Mouse (Mus musculus) left cerebral cortex, postnatal 25 days (tissue): ENCODE measurements around the gene Fbxl8. TPM values are rescaled to one million over a fixed set of nuclear protein-coding genes. Genes with fewer than 3 reads are reported as not detected.

ENCODE experiments used
- DNase-seq, 2 experiments: peaks; one replicate each; pipeline ENCODE4 v3.0.0; 2022; ENCODE audit warnings: low spot score in 2 of 2, mixed read lengths in 1 of 2
- intact Hi-C: fragments of 180-260 bp; cut with DNase I; formaldehyde crosslinking; loops from one replicate; pipeline ENCODE4 v1.15.1; 2025
- microRNA-seq, 2 experiments: library from miRNA; unstranded; fragments of <30 nt; microRNA quantifications; one replicate each; pipeline ENCODE4 v1.2.0; 2022
- total RNA-seq, 2 experiments: library from RNA; stranded (reverse); gene quantifications; 2 replicates each; pipeline ENCODE4 v1.2.3; 2021

Fbxl8 gene
- total RNA-seq, 2 experiments from 2014 or later: 0.57 to 0.85 TPM

GRCm38 (mm10) chr8:105317941-105318340 is 53.5 kb downstream of the Fbxl8 start:
- DNase-seq: no peak
- intact Hi-C loops: no loop called here

- DNase-seq: peak in 1 of 2 experiments; percentile 43
Measured at GRCm38 (mm10) chr8:105318662-105319190, 54.3 kb downstream of the Fbxl8 start.

More at GRCm38 (mm10) chr8:105318662-105319190, 54.3 kb downstream of the Fbxl8 start:
- intact Hi-C loops: no loop called here

Small RNA genes within 50 kb of the gene (microRNA-seq; reads per million reads assigned to microRNA genes)
- gene Gm27320 (0 reads per million in 2 experiments), gene Mir328 (10,029 to 10,698 reads per million in 2 experiments)

Other genes with a start within 250 kb of the Fbxl8 start
- gene Ces3a, start 216.0 kb upstream of the Fbxl8 start, total RNA-seq: not detected
- not detected for gene Ces3b, start 180.9 kb upstream of the Fbxl8 start, total RNA-seq
- gene Ces4a, start 132.8 kb upstream of the Fbxl8 start, total RNA-seq: not detected
- gene Cbfb, start 94.0 kb upstream of the Fbxl8 start, total RNA-seq: 10 to 100 TPM; 20.3 to 22.1 TPM
- 10 to 100 TPM; 37.6 to 38.1 TPM for gene D230025D16Rik, start 39.5 kb upstream of the Fbxl8 start, total RNA-seq
- gene B3gnt9, start 9.5 kb upstream of the Fbxl8 start, total RNA-seq: 1 to 10 TPM; 2.1 to 2.4 TPM
- 1 to 10 TPM; 5.5 to 5.7 TPM for gene Tradd, start within 50 bp of the Fbxl8 start, total RNA-seq
- 1 to 10 TPM; 6.9 to 7.9 TPM for gene Hsf4, start 5.2 kb downstream of the Fbxl8 start, total RNA-seq
- gene Nol3, start 11.5 kb downstream of the Fbxl8 start, total RNA-seq: 1 to 10 TPM; 7.7 TPM
- 10 to 100 TPM; 25.4 to 29.1 TPM for gene 4931428F04Rik, start 25.2 kb downstream of the Fbxl8 start, total RNA-seq
- gene Exoc3l, start 31.5 kb downstream of the Fbxl8 start, total RNA-seq: 1 to 10 TPM; 1.4 to 1.8 TPM
- 10 to 100 TPM; 32.9 to 35.1 TPM for gene E2f4, start 33.0 kb downstream of the Fbxl8 start, total RNA-seq
- 1 to 10 TPM in 1 of 2 experiments, under 1 TPM in 1; 0.62 to 1.8 TPM for gene Elmo3, start 41.0 kb downstream of the Fbxl8 start, total RNA-seq
- 1 to 10 TPM; 5.1 to 5.2 TPM for gene Lrrc29, start 61.6 kb downstream of the Fbxl8 start, total RNA-seq
- 10 to 100 TPM; 39.8 to 41.7 TPM for gene Tmem208, start 61.7 kb downstream of the Fbxl8 start, total RNA-seq
- gene Fhod1, start 83.3 kb downstream of the Fbxl8 start, total RNA-seq: 1 to 10 TPM; 2.5 to 3.2 TPM
- gene Slc9a5, start 84.2 kb downstream of the Fbxl8 start, total RNA-seq: 10 to 100 TPM; 39.1 to 42.6 TPM
- 1 to 10 TPM; 3.1 to 4.6 TPM for gene Plekhg4, start 108.6 kb downstream of the Fbxl8 start, total RNA-seq
- not detected for gene Kctd19, start 148.9 kb downstream of the Fbxl8 start, total RNA-seq
- under 1 TPM; 0.28 to 0.41 TPM for gene Lrrc36, start 148.9 kb downstream of the Fbxl8 start, total RNA-seq
- gene Tppp3, start 206.9 kb downstream of the Fbxl8 start, total RNA-seq: 10 to 100 TPM; 30.1 to 37.5 TPM
- gene Zdhhc1, start 232.3 kb downstream of the Fbxl8 start, total RNA-seq: 10 to 100 TPM; 34.9 to 35.6 TPM